Mouse (Mus musculus): ENCODE results near the gene Gm21083.
"Not testable (repeated sequence)": the region's sequence is repeated elsewhere in the genome, so short reads cannot be mapped to it uniquely, and the experiment has no call there.

Gm21083 gene

GRCm38 (mm10) chr5:15577033-15577432, at the start of gene Gm21083:
Gm21083 (plus strand) TSS chr5:15577333.
- DNase-seq, result not testable (repeated sequence)

GRCm38 (mm10) chr5:15529122-15529521, 48.0 kb upstream of the Gm21083 start, which contains the start of gene Gm21190:
Gm21190 (minus strand) TSS chr5:15529222.
- not testable (repeated sequence) for DNase-seq

- DNase-seq, result not testable (repeated sequence)
Observed at GRCm38 (mm10) chr5:15548642-15549041, 28.5 kb upstream of the Gm21083 start.

GRCm38 (mm10) chr5:15549134-15549533, 28.0 kb upstream of the Gm21083 start:
- not testable (repeated sequence) for DNase-seq

GRCm38 (mm10) chr5:15549606-15550005, 27.5 kb upstream of the Gm21083 start:
- peak; percentile 14 to 39 for DNase-seq

GRCm38 (mm10) chr5:15558654-15559053, 18.5 kb upstream of the Gm21083 start:
- not testable (repeated sequence) for DNase-seq

- DNase-seq, result not testable (repeated sequence)
Observed at GRCm38 (mm10) chr5:15561425-15562264, 15.5 kb upstream of the Gm21083 start.

GRCm38 (mm10) chr5:15573735-15574134, 3.4 kb upstream of the Gm21083 start:
- not testable (repeated sequence) for DNase-seq

GRCm38 (mm10) chr5:15586351-15586750, 9.2 kb downstream of the Gm21083 start:
- DNase-seq, result peak; percentile 44 to 54

GRCm38 (mm10) chr5:15588291-15588690, 11.2 kb downstream of the Gm21083 start:
- peak; percentile 14 to 24 for DNase-seq

GRCm38 (mm10) chr5:15590635-15591034, 13.5 kb downstream of the Gm21083 start:
- not testable (repeated sequence) for DNase-seq

- not testable (repeated sequence) for DNase-seq
Observed at GRCm38 (mm10) chr5:15591577-15591976, 14.4 kb downstream of the Gm21083 start.

- DNase-seq, result not testable (repeated sequence)
Observed at GRCm38 (mm10) chr5:15598831-15599230, 21.7 kb downstream of the Gm21083 start.

- peak; percentile 14 to 30 for DNase-seq
Observed at GRCm38 (mm10) chr5:15600342-15600741, 23.2 kb downstream of the Gm21083 start.

GRCm38 (mm10) chr5:15601481-15601880, 24.3 kb downstream of the Gm21083 start:
- DNase-seq, result not testable (repeated sequence)

GRCm38 (mm10) chr5:15601960-15602359, 24.8 kb downstream of the Gm21083 start:
- DNase-seq, result not testable (repeated sequence)

- not testable (repeated sequence) for DNase-seq
Observed at GRCm38 (mm10) chr5:15602424-15602947, 25.4 kb downstream of the Gm21083 start.

GRCm38 (mm10) chr5:15603008-15603407, 25.9 kb downstream of the Gm21083 start:
- DNase-seq, result not testable (repeated sequence)

- DNase-seq, result not testable (repeated sequence)
Observed at GRCm38 (mm10) chr5:15603585-15603984, 26.5 kb downstream of the Gm21083 start.

- peak in 1 of 2 experiments; percentile 3 for DNase-seq
Observed at GRCm38 (mm10) chr5:15606677-15607076, 29.5 kb downstream of the Gm21083 start.

GRCm38 (mm10) chr5:15610695-15611094, 33.6 kb downstream of the Gm21083 start:
- DNase-seq, result peak; percentile 7 to 23

GRCm38 (mm10) chr5:15616195-15616594, 39.1 kb downstream of the Gm21083 start:
- not testable (repeated sequence) for DNase-seq

GRCm38 (mm10) chr5:15618764-15619163, 41.6 kb downstream of the Gm21083 start, which contains the start of gene Speer4d:
Speer4d (plus strand) TSS chr5:15619064.
- not testable (repeated sequence) for DNase-seq

GRCm38 (mm10) chr5:15628136-15628535, 51.0 kb downstream of the Gm21083 start:
- DNase-seq, result peak; percentile 22 to 28
